Mouse (Mus musculus): Measurements from ENCODE around the gene Gja8. TPM values are rescaled to one million over a fixed set of nuclear protein-coding genes. Genes with fewer than 3 reads are reported as not detected.

The Gja8 gene
- total and polyA plus RNA-seq, 2 experiments from 2014 or later: 0.02 TPM; not detected in 1

- Histone ChIP-seq H3K9me3 (ENCODE audit: low read length) (no peaks in the 10 kb centered on the region), H3K27ac (ENCODE audit: low read depth, low read length) (peak within 1 kb of the TSS; percentile 66), H3K9ac (peak within 1 kb of the TSS; percentile 84), H3K36me3 (ENCODE audit: insufficient read depth) (no peaks in the 10 kb centered on the region), H3K27me3 (ENCODE audit: insufficient read depth, low read length) (no peaks in the 10 kb centered on the region), H3K4me2 (ENCODE audit: low read depth) (peak within 1 kb of the TSS; percentile 67), H3K4me3 (ENCODE audit: low read depth, low read length) (peak within 1 kb of the TSS; percentile 80), H3K4me1 (ENCODE audit: insufficient read depth) (no peaks in the 10 kb centered on the region)
- TF ChIP-seq CTCF (IDR thresholded peaks at IDR 0.05; ENCODE audit: low read depth): no peak
- WGBS: 3% methylated on average over 40 of the region's 40 CpGs
- peak; percentile 96 for DNase-seq
- ATAC-seq: peak; percentile 96
Measured at GRCm38 (mm10) chr3:96904851-96905541, 20.8 kb downstream of the Gja8 start, which contains the start of gene Gpr89. TSS of gene Gpr89 (minus strand) at chr3:96905346.

GRCm38 (mm10) chr3:96904393-96904792 lies 21.4 kb downstream of the Gja8 start, which contains the start of gene Gja5:
TSS of gene Gja5 (plus strand) at chr3:96904693.
- peak within 1 kb of the TSS; percentile 67 for H3K4me2 ChIP-seq (ENCODE audit: low read depth)
- no peaks in the 10 kb centered on the region for H3K4me1 ChIP-seq (ENCODE audit: insufficient read depth)
- ATAC-seq (peak; percentile 12), DNase-seq (no peak)
- TF ChIP-seq CTCF (IDR thresholded peaks at IDR 0.05; ENCODE audit: low read depth): no peak
- 11% methylated on average over 14 of the region's 14 CpGs for WGBS
- H3K27me3 ChIP-seq (ENCODE audit: insufficient read depth, low read length): no peaks in the 10 kb centered on the region
- H3K9me3 ChIP-seq (ENCODE audit: low read length): no peaks in the 10 kb centered on the region
- H3K9ac ChIP-seq: peak within 1 kb of the TSS; percentile 84
- H3K27ac ChIP-seq (ENCODE audit: low read depth, low read length): peak within 1 kb of the TSS; percentile 66
- H3K4me3 ChIP-seq (ENCODE audit: low read depth, low read length): peak within 1 kb of the TSS; percentile 80
- H3K36me3 ChIP-seq (ENCODE audit: insufficient read depth): no peaks in the 10 kb centered on the region

GRCm38 (mm10) chr3:96902336-96902999 lies 23.4 kb downstream of the Gja8 start:
- Histone ChIP-seq H3K27me3 (ENCODE audit: insufficient read depth, low read length) (no peaks in the 10 kb centered on the region), H3K36me3 (ENCODE audit: insufficient read depth) (peaks cover 5% of the 10 kb centered on the region; the same call in 1 of the 2 replicates), H3K4me2 (ENCODE audit: low read depth) (no peak overlapping the region), H3K9me3 (ENCODE audit: low read length) (no peaks in the 10 kb centered on the region), H3K4me3 (ENCODE audit: low read depth, low read length) (no peak overlapping the region), H3K4me1 (ENCODE audit: insufficient read depth) (no peaks in the 10 kb centered on the region), H3K9ac (no peak overlapping the region), H3K27ac (ENCODE audit: low read depth, low read length) (no peak overlapping the region)
- ATAC-seq (no peak), DNase-seq (no peak)
- no peak for TF ChIP-seq CTCF (IDR thresholded peaks at IDR 0.05; ENCODE audit: low read depth)
- WGBS: 93% methylated on average over 4 of the region's 4 CpGs

GRCm38 (mm10) chr3:96883690-96884089 lies 42.1 kb downstream of the Gja8 start:
- no peaks in the 10 kb centered on the region for H3K27me3 ChIP-seq (ENCODE audit: insufficient read depth, low read length)
- H3K36me3 ChIP-seq (ENCODE audit: insufficient read depth): peaks cover 59% of the 10 kb centered on the region
- no peaks in the 10 kb centered on the region for H3K9me3 ChIP-seq (ENCODE audit: low read length)
- H3K4me3 ChIP-seq (ENCODE audit: low read depth, low read length): no peak overlapping the region
- DNase-seq (no peak), ATAC-seq (no peak)
- no peak overlapping the region for H3K9ac ChIP-seq
- H3K27ac ChIP-seq (ENCODE audit: low read depth, low read length): no peak overlapping the region
- H3K4me1 ChIP-seq (ENCODE audit: insufficient read depth): no peaks in the 10 kb centered on the region
- WGBS: 91% methylated on average over 7 of the region's 7 CpGs
- TF ChIP-seq CTCF (IDR thresholded peaks at IDR 0.05; ENCODE audit: low read depth): no peak
- H3K4me2 ChIP-seq (ENCODE audit: low read depth): no peak overlapping the region

GRCm38 (mm10) chr3:96882061-96882849 lies 43.6 kb downstream of the Gja8 start:
- ATAC-seq (no peak), DNase-seq (no peak)
- Histone ChIP-seq H3K4me3 (ENCODE audit: low read depth, low read length) (no peak overlapping the region), H3K36me3 (ENCODE audit: insufficient read depth) (peaks cover 58% of the 10 kb centered on the region), H3K27ac (ENCODE audit: low read depth, low read length) (no peak overlapping the region), H3K9me3 (ENCODE audit: low read length) (no peaks in the 10 kb centered on the region), H3K4me1 (ENCODE audit: insufficient read depth) (no peaks in the 10 kb centered on the region), H3K27me3 (ENCODE audit: insufficient read depth, low read length) (no peaks in the 10 kb centered on the region), H3K9ac (no peak overlapping the region), H3K4me2 (ENCODE audit: low read depth) (no peak overlapping the region)
- 95% methylated on average over 14 of the region's 14 CpGs for WGBS
- no peak for TF ChIP-seq CTCF (IDR thresholded peaks at IDR 0.05; ENCODE audit: low read depth)

GRCm38 (mm10) chr3:96881557-96881956 lies 44.3 kb downstream of the Gja8 start:
- 86% methylated on average over 6 of the region's 6 CpGs for WGBS
- Histone ChIP-seq H3K4me2 (ENCODE audit: low read depth) (no peak overlapping the region), H3K27me3 (ENCODE audit: insufficient read depth, low read length) (no peaks in the 10 kb centered on the region), H3K4me3 (ENCODE audit: low read depth, low read length) (no peak overlapping the region), H3K4me1 (ENCODE audit: insufficient read depth) (no peaks in the 10 kb centered on the region), H3K36me3 (ENCODE audit: insufficient read depth) (peaks cover 52% of the 10 kb centered on the region), H3K27ac (ENCODE audit: low read depth, low read length) (no peak overlapping the region), H3K9me3 (ENCODE audit: low read length) (no peaks in the 10 kb centered on the region), H3K9ac (no peak overlapping the region)
- ATAC-seq (no peak), DNase-seq (no peak)
- no peak for TF ChIP-seq CTCF (IDR thresholded peaks at IDR 0.05; ENCODE audit: low read depth)

Measured in forebrain, postnatal 0 days (tissue).